Mouse (Mus musculus) heart, postnatal 0 days (tissue): Measurements from ENCODE around the gene Ccdc85c. TPM values are rescaled to one million over a fixed set of nuclear protein-coding genes. Genes with fewer than 3 reads are reported as not detected.

Experiments
- ATAC-seq: fragments of 200-750 bp; cut with Nextera tagmentation; 2 replicates; pipeline ENCODE4 v1.8.0; 2017; ENCODE audit warnings: low read depth, moderate number of reproducible peaks, moderate library complexity; ENCODE audit not compliant: insufficient read depth
- DNase-seq: peaks from one replicate; pipeline ENCODE4 v3.0.0-alpha.2; 2016; ENCODE audit warnings: low spot score
- H3K27ac ChIP-seq: fragments of 300-500 bp; sonication (generic); 2 replicates; pipeline ENCODE4 v1.5.1; 2014; ENCODE audit warnings: low read depth, mild to moderate bottlenecking
- H3K27me3 ChIP-seq: fragments of 300-500 bp; sonication (generic); 2 replicates; pipeline ENCODE4 v1.6.1; 2014; ENCODE audit warnings: low read length, mixed read lengths; ENCODE audit not compliant: control insufficient read depth, insufficient read depth
- H3K36me3 ChIP-seq: fragments of 300-500 bp; sonication (generic); replicated peaks from 2 replicates; pipeline ENCODE4 v1.6.1; 2014; ENCODE audit warnings: low read length, mixed read lengths; ENCODE audit not compliant: control insufficient read depth, insufficient read depth
- H3K4me1 ChIP-seq: fragments of 300-500 bp; sonication (generic); 2 replicates; pipeline ENCODE4 v1.6.1; 2014; ENCODE audit warnings: antibody characterized with exemption; ENCODE audit not compliant: control insufficient read depth, insufficient read depth
- H3K4me2 ChIP-seq: fragments of 300-500 bp; sonication (generic); 2 replicates; pipeline ENCODE4 v1.6.1; 2014; ENCODE audit warnings: low read depth, mild to moderate bottlenecking, low read length, moderate library complexity
- H3K4me3 ChIP-seq: fragments of 300-500 bp; sonication (generic); 2 replicates; pipeline ENCODE4 v1.5.1; 2014; ENCODE audit warnings: low read depth, low read length
- H3K9ac ChIP-seq: fragments of 300-500 bp; sonication (generic); replicated peaks from 2 replicates; pipeline ENCODE4 v1.6.1; 2014; ENCODE audit warnings: low read depth, low read length, mixed read lengths
- H3K9me3 ChIP-seq: fragments of 300-500 bp; sonication (generic); replicated peaks from 2 replicates; pipeline ENCODE4 v1.6.1; 2016; ENCODE audit warnings: low read length; ENCODE audit not compliant: control insufficient read depth
- CTCF ChIP-seq: IDR thresholded peaks from 2 replicates; pipeline ENCODE4 v1.5.1; 2016; ENCODE audit warnings: antibody characterized with exemption, control low read depth, low read depth
- EP300 ChIP-seq: IDR thresholded peaks from 2 replicates; pipeline ENCODE4 v1.6.1; 2016; ENCODE audit warnings: antibody characterized with exemption, low read depth
- WGBS: fragments of 180-500 bp; shearing (Covaris S2); extraction: QIAGEN DNeasy Blood & Tissue Kit; methylation state at CpG from one replicate; pipeline ENCODE4 v1.1.7; 2014; 5-methylcytosine and 5-hydroxymethylcytosine counted together
- polyA plus RNA-seq: library from polyadenylated mRNA; unstranded; fragments of >200 nt; fragmentation: Nextera tagmentation; extraction: Ambion mirVana; gene quantifications from 2 replicates; pipeline ENCODE4 v1.2.1, GENCODE M21; 2015
- total RNA-seq: library from RNA; depleted of rRNA; stranded (reverse); fragments of >200 nt; gene quantifications from 2 replicates; pipeline ENCODE4 v1.2.3, GENCODE M21; 2014; ENCODE audit warnings: low replicate concordance

The Ccdc85c gene
- total and polyA plus RNA-seq, 2 experiments from 2014 or later, result 7.8 to 44.7 TPM

- no peaks in the 10 kb centered on the region for H3K36me3 ChIP-seq
- no peaks in the 10 kb centered on the region for H3K27me3 ChIP-seq
- DNase-seq (no peak), ATAC-seq (no peak)
- no peak overlapping the region for H3K9ac ChIP-seq
- peaks cover 31% of the 10 kb centered on the region for H3K4me1 ChIP-seq
- no peak overlapping the region for H3K4me3 ChIP-seq
- no peaks in the 10 kb centered on the region for H3K9me3 ChIP-seq
- 40% methylated on average over 18 of the region's 18 CpGs for WGBS
- TF ChIP-seq EP300, result no peak
- no peak for TF ChIP-seq CTCF
- no peak overlapping the region for H3K27ac ChIP-seq
- no peak overlapping the region for H3K4me2 ChIP-seq
These were observed 61.9 kb downstream of the Ccdc85c start for GRCm38 (mm10) chr12:108213090-108214041.

GRCm38 (mm10) chr12:108212476-108212875 lies 62.7 kb downstream of the Ccdc85c start:
- DNase-seq, result no peak
- Histone ChIP-seq H3K4me1 (peaks cover 31% of the 10 kb centered on the region), H3K9me3 (no peaks in the 10 kb centered on the region), H3K9ac (no peak overlapping the region), H3K4me3 (no peak overlapping the region), H3K4me2 (no peak overlapping the region), H3K27me3 (no peaks in the 10 kb centered on the region), H3K27ac (no peak overlapping the region), H3K36me3 (no peaks in the 10 kb centered on the region)
- no peak for ATAC-seq
- TF ChIP-seq EP300 (no peak), CTCF (no peak)
- WGBS, result 69% methylated on average over 6 of the region's 6 CpGs

- Histone ChIP-seq H3K36me3 (0 out of 2 replicates have a peak, but pooled peaks cover 4% of the 10 kb centered on the region), H3K9me3 (no peaks in the 10 kb centered on the region), H3K9ac (no peak overlapping the region), H3K4me1 (peaks cover 31% of the 10 kb centered on the region), H3K4me3 (no peak overlapping the region), H3K27ac (no peak overlapping the region), H3K27me3 (no peaks in the 10 kb centered on the region), H3K4me2 (no peak overlapping the region)
- TF ChIP-seq CTCF, result no peak
- TF ChIP-seq EP300, result no peak
- ATAC-seq (no peak), DNase-seq (no peak)
- WGBS, result 42% methylated on average over 5 of the region's 5 CpGs
These were observed 63.2 kb downstream of the Ccdc85c start for GRCm38 (mm10) chr12:108212071-108212470.

- peaks cover 11% of the 10 kb centered on the region for H3K36me3 ChIP-seq
- ATAC-seq (no peak), DNase-seq (no peak)
- H3K27me3 ChIP-seq, result no peaks in the 10 kb centered on the region
- no peak overlapping the region for H3K4me2 ChIP-seq
- no peak overlapping the region for H3K27ac ChIP-seq
- no peaks in the 10 kb centered on the region for H3K9me3 ChIP-seq
- no peak overlapping the region for H3K4me3 ChIP-seq
- peaks cover 31% of the 10 kb centered on the region for H3K4me1 ChIP-seq
- H3K9ac ChIP-seq, result no peak overlapping the region
- WGBS, result 94% methylated on average over 15 of the region's 15 CpGs
- no peak for TF ChIP-seq CTCF
- no peak for TF ChIP-seq EP300
These were observed 64.6 kb downstream of the Ccdc85c start for GRCm38 (mm10) chr12:108210623-108211022.

- no peak overlapping the region for H3K4me3 ChIP-seq
- TF ChIP-seq CTCF, result peak; percentile 84
- TF ChIP-seq EP300, result no peak
- DNase-seq, result peak; percentile 51
- no peak overlapping the region for H3K27ac ChIP-seq
- 20% methylated on average over 13 of the region's 13 CpGs for WGBS
- H3K4me2 ChIP-seq, result no peak overlapping the region
- H3K9ac ChIP-seq, result no peak overlapping the region
- no peaks in the 10 kb centered on the region for H3K9me3 ChIP-seq
- ATAC-seq, result peak; percentile 59; the same call in 1 of the 2 replicates
- no peaks in the 10 kb centered on the region for H3K27me3 ChIP-seq
- H3K4me1 ChIP-seq, result peaks cover 25% of the 10 kb centered on the region
- H3K36me3 ChIP-seq, result peaks cover 23% of the 10 kb centered on the region
These were observed 66.3 kb downstream of the Ccdc85c start for GRCm38 (mm10) chr12:108208726-108209438.
